Mouse (Mus musculus) heart, embryonic 13.5 days (tissue): Measurements from ENCODE around the gene Cts8. TPM values are rescaled to one million over a fixed set of nuclear protein-coding genes. Genes with fewer than 3 reads are reported as not detected.

Source experiments
- ATAC-seq: fragments of 200-750 bp; cut with Nextera tagmentation; 2 replicates; pipeline ENCODE4 v1.8.0; 2017; ENCODE audit warnings: moderate TSS enrichment; ENCODE audit not compliant: insufficient number of reproducible peaks, low FRiP score, low TSS enrichment; ENCODE audit errors: extremely low read depth
- H3K27ac ChIP-seq: fragments of 300-500 bp; sonication (generic); replicated peaks from 2 replicates; pipeline ENCODE4 v1.5.1; 2015; ENCODE audit warnings: moderate library complexity, mild to moderate bottlenecking, inconsistent platforms
- H3K27me3 ChIP-seq: fragments of 300-500 bp; sonication (generic); replicated peaks from 2 replicates; pipeline ENCODE4 v1.6.1; 2015; ENCODE audit warnings: mild to moderate bottlenecking, inconsistent platforms
- H3K36me3 ChIP-seq: fragments of 300-500 bp; sonication (generic); 2 replicates; pipeline ENCODE4 v1.6.1; 2015; ENCODE audit warnings: mild to moderate bottlenecking, inconsistent platforms
- H3K4me1 ChIP-seq: fragments of 300-500 bp; sonication (generic); 2 replicates; pipeline ENCODE4 v1.6.1; 2015; ENCODE audit warnings: inconsistent platforms
- H3K4me2 ChIP-seq: fragments of 300-500 bp; sonication (generic); 2 replicates; pipeline ENCODE4 v1.6.1; 2015; ENCODE audit warnings: inconsistent platforms, mild to moderate bottlenecking, moderate library complexity
- H3K4me3 ChIP-seq: fragments of 300-500 bp; sonication (generic); 2 replicates; pipeline ENCODE4 v1.5.1; 2015; ENCODE audit warnings: moderate library complexity, mild to moderate bottlenecking, inconsistent platforms
- H3K9ac ChIP-seq: fragments of 300-500 bp; sonication (generic); 2 replicates; pipeline ENCODE4 v1.6.1; 2015; ENCODE audit warnings: inconsistent platforms, mild to moderate bottlenecking, moderate library complexity
- H3K9me3 ChIP-seq: fragments of 300-500 bp; sonication (generic); 2 replicates; pipeline ENCODE4 v1.6.1; 2016; ENCODE audit warnings: inconsistent platforms
- WGBS: fragments of 180-500 bp; shearing (Covaris S2); methylation state at CpG from one replicate; pipeline ENCODE4 v1.1.7; 2015; ENCODE audit warnings: mixed read lengths; 5-methylcytosine and 5-hydroxymethylcytosine counted together
- polyA plus RNA-seq: library from polyadenylated mRNA; unstranded; fragments of >200 nt; fragmentation: Nextera tagmentation; extraction: Ambion mirVana; gene quantifications from 2 replicates; pipeline ENCODE4 v1.2.1, GENCODE M21; 2015

Cts8 gene
- not detected in 2 replicates for polyA plus RNA-seq

- Histone ChIP-seq H3K27me3 (no peaks in the 10 kb centered on the region), H3K4me3 (no peak within 1 kb of the TSS), H3K9me3 (peaks cover 17% of the 10 kb centered on the region), H3K4me2 (no peak within 1 kb of the TSS), H3K36me3 (no peaks in the 10 kb centered on the region), H3K4me1 (no peaks in the 10 kb centered on the region), H3K9ac (no peak within 1 kb of the TSS), H3K27ac (no peak within 1 kb of the TSS)
- 66% methylated on average over 2 of the region's 2 CpGs for WGBS
- no peak for ATAC-seq
Observed at GRCm38 (mm10) chr13:61255258-61255657, at the start of gene Cts8. Cts8 (minus strand) TSS chr13:61255358.

GRCm38 (mm10) chr13:61288739-61289138 lies 33.6 kb upstream of the Cts8 start, which contains the start of gene Gm49398:
Gm49398 (minus strand) TSS chr13:61288839.
- H3K9me3 ChIP-seq = peaks cover 16% of the 10 kb centered on the region
- H3K27ac ChIP-seq = no peak within 1 kb of the TSS
- H3K9ac ChIP-seq = no peak within 1 kb of the TSS
- 75% methylated on average over 2 of the region's 2 CpGs for WGBS
- H3K4me1 ChIP-seq = no peaks in the 10 kb centered on the region
- H3K36me3 ChIP-seq = no peaks in the 10 kb centered on the region
- no peaks in the 10 kb centered on the region for H3K27me3 ChIP-seq
- no peak for ATAC-seq
- no peak within 1 kb of the TSS for H3K4me3 ChIP-seq
- no peak within 1 kb of the TSS for H3K4me2 ChIP-seq

GRCm38 (mm10) chr13:61241076-61241947 lies 13.8 kb downstream of the Cts8 start:
- ATAC-seq = no peak
- no peak overlapping the region for H3K4me3 ChIP-seq

GRCm38 (mm10) chr13:61203310-61203709 lies 51.8 kb downstream of the Cts8 start, which contains the start of gene Cts6:
Cts6 (minus strand) TSS chr13:61203410.
- Histone ChIP-seq H3K9me3 (peaks cover 5% of the 10 kb centered on the region; the same call in 1 of the 2 replicates), H3K27me3 (no peaks in the 10 kb centered on the region), H3K36me3 (no peaks in the 10 kb centered on the region), H3K4me1 (no peaks in the 10 kb centered on the region), H3K4me2 (no peak within 1 kb of the TSS), H3K4me3 (no peak within 1 kb of the TSS), H3K9ac (no peak within 1 kb of the TSS), H3K27ac (no peak within 1 kb of the TSS)
- 69% methylated on average over 3 of the region's 3 CpGs for WGBS
- no peak for ATAC-seq

More at GRCm38 (mm10) chr13:61241076-61241947, 13.8 kb downstream of the Cts8 start:
- Histone ChIP-seq H3K27me3 (no peaks in the 10 kb centered on the region), H3K4me2 (no peak overlapping the region), H3K9me3 (no peaks in the 10 kb centered on the region), H3K9ac (no peak overlapping the region), H3K4me1 (no peaks in the 10 kb centered on the region), H3K36me3 (no peaks in the 10 kb centered on the region), H3K27ac (no peak overlapping the region)
- WGBS = 51% methylated on average over 13 of the region's 13 CpGs

Other genes with a start within 250 kb of the Cts8 start
- 0.11 and 0.24 TPM in 2 replicates for gene Ctsj, start 249.4 kb downstream of the Cts8 start, polyA plus RNA-seq
- not detected in 2 replicates for gene Ctsq, start 214.7 kb downstream of the Cts8 start, polyA plus RNA-seq
- gene Ctsr, start 91.1 kb downstream of the Cts8 start, polyA plus RNA-seq = not detected in 2 replicates
- gene Cts6, start 51.9 kb downstream of the Cts8 start, polyA plus RNA-seq = not detected in 2 replicates
- gene Gm49398, start 33.5 kb upstream of the Cts8 start, polyA plus RNA-seq = not detected in 2 replicates
- gene Cts7, start 102.8 kb upstream of the Cts8 start, polyA plus RNA-seq = not detected in 2 replicates